Mouse (Mus musculus): ENCODE data around the gene Ghrh.
"Not testable (repeated sequence)": the region's sequence is repeated elsewhere in the genome, so short reads cannot be mapped to it uniquely, and the experiment has no call there.

The Ghrh gene

DNA sequence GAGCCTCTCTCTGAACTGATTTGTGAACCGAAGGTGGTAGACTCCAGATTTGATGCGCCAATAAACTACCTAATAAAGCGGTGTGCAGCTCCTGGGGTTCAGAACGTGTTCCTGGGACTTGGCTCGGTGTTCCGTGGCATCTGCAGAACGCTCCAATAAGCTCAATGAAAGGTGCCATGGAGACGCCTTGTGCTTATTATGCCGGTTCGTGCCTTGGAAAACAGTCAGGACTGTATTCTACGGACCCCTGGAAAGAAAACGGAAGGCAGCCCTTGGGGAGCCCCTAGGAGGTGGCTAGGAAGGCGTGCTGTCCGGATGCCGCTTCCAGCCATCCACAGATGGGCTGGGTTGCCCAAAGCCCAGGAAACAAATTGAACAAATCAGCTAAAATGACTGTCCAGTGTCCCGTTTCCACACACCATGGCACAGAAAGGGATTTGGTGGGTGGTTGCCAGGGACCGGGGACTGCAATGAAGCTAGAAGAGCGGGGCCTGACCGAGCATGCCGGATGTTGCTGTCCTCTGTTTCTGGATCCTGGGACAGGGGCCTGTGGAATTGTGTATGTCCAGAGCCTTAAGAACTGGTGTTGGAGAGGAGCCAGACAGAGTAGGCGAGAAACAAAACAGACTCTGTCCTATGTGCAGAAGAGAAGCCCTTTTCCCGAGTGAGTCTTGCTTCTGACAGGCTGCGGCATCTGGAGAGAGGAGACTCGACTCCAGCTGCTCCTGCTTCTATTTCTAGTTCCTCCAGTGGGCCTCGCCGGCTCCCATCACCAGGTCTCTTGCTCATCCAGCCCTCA is at the start of gene Ghrh:
Gene Ghrh, minus strand, starts transcription at position 146 of the 799 bp plus-strand sequence.
- ATAC-seq (ENCODE audit: insufficient number of reproducible peaks, low FRiP score, low TSS enrichment) = no peak

DNA sequence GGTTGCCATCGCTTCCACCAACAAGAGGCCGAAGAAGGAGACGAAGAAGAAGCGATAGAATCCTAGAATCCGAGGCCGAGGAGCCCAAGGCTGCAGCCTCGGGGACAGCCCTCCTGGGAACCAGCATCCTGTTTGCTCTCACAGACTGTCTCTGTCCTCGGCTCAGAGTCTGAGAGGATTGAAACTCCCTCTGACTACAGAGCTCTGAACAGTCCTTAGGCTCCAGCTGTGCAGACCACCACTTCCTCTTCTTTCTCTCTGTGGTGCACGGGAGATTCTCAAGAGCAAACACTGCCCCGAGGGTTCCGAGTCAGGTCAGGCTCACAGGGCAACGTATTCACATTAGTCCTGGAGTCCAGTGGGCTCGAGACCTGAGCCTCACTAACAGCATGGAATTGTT is 48.7 kb upstream of the Ghrh start:
- no peak for ATAC-seq (ENCODE audit: insufficient number of reproducible peaks, low FRiP score, low TSS enrichment)

DNA sequence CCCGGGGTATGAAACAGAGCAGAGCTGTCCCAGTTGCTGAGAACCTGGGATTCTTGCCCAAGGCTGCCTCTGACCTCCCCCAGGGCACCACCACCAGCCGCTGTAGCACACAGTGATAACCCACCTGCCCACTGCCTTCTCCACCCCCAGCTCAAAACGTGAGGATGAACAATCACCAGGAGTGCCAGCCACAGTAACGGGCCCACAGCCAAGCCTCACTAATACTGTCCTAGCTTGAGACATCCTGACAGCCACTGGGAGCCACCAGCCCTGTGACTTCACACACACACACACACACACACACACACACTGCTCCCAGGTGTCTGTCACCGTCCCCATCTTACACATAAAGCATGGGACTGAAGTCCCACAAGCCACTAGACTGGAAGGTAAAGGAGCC is 48.1 kb upstream of the Ghrh start:
- ATAC-seq (ENCODE audit: insufficient number of reproducible peaks, low FRiP score, low TSS enrichment) = no peak

DNA sequence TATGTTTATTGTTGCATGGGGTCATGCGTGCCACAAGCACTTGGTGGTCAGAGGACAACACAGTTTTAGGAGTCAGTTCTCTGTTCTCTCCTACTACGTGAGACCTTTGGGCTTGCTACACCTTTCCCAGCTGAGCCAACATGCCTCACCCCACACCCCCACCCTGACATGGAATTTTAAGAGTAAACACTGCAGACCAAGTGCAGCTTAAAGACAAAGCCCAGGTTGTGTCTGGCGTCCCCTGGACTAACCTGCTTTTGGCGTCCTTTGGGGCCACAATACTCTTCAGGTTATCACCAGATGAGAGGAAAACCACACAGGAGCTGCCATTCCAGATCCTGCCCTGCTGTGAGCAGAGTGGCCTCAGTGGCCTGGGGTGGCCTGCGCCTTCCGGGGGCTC is 47.6 kb upstream of the Ghrh start:
- ATAC-seq (ENCODE audit: insufficient number of reproducible peaks, low FRiP score, low TSS enrichment) = no peak

DNA sequence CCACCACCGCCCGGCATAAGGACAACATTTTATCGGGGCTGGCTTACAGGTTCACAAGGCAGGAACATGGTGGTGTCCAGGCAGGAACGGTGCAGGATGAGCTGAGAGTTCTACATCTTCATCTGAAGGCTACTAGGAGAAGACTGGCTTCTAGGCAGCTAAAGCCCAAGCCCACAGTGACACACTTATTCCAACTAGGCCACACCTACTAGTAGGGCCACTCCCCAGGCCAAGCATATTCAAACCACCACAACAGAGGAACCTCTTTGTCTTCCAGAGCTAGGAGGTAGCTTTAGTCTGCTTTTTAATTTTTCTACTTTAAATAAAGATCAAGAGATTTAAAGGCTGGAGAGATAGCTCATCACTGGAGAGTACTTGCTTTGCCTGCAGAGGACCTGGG is 46.2 kb upstream of the Ghrh start:
- no peak for ATAC-seq (ENCODE audit: insufficient number of reproducible peaks, low FRiP score, low TSS enrichment)

DNA sequence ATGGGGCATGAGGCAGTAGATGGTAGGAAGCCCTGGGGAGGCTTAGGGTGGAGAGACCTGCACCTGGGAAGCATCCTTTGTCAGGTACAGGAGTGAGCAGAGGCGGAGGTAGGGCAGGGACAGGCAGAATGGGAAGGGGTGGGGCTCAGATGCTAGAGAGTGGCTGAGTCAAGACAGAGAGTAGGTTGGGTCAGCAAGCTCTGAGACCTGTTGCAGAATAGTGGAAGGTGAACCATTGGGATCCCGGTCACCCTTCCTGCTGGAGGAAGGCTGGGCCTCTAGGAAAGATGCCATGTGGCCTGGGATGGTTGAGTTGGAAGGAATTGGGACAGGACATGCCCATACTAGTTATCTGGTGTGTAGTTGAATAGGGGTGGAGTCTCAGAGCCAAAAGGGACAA is 45.0 kb upstream of the Ghrh start:
- no peak for ATAC-seq (ENCODE audit: insufficient number of reproducible peaks, low FRiP score, low TSS enrichment)

DNA sequence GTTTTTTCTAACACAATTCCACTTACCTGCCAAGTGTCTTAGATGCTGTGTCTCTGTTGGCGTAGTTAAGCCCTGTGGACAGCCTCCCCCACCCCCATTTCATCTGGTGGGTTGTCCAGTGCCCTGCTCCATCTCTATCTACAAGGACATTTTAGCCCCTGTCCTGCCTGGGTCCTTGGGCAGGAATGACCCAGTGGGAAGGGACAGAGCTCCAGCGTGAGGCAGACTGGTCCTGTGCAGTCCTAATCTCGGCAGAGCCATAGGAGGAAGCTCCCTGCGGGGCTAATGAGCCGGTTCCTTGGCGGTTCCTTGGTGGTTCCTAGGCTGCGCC is 42.2 kb upstream of the Ghrh start:
- no peak for ATAC-seq (ENCODE audit: insufficient number of reproducible peaks, low FRiP score, low TSS enrichment)

DNA sequence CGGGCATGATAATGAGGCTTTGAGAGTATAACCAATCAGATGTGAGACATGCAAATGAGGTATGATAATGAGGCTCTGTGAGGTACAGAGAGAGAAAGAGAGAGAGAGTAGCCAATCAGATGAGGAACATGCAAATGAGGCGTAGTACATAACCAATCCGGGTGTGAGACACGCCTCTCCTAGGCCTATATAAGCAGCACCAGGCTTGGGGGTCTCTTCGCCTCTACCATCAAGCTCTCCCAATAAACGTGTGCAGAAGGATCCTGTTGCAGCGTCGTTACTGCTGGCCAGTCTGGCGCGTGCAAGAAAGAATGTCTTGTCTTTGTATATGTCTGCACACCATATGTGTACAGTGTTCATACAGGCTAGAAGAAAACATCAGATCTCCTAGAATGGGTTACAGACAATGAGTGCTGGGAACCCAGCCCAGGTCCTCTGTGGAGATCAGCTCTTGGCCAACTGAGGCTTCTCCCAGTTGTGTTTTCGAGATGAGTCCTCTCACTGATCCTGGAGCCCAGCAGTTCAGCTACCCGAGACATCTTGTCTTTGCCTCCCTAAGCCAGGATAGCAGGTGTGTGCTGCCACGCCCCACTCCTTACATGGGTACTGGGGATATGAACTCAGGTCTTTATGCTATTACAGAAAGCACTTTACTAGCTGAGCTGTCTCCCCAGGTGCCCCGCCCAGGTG is 41.7 kb upstream of the Ghrh start:
- not testable (repeated sequence) for ATAC-seq (ENCODE audit: insufficient number of reproducible peaks, low FRiP score, low TSS enrichment)

DNA sequence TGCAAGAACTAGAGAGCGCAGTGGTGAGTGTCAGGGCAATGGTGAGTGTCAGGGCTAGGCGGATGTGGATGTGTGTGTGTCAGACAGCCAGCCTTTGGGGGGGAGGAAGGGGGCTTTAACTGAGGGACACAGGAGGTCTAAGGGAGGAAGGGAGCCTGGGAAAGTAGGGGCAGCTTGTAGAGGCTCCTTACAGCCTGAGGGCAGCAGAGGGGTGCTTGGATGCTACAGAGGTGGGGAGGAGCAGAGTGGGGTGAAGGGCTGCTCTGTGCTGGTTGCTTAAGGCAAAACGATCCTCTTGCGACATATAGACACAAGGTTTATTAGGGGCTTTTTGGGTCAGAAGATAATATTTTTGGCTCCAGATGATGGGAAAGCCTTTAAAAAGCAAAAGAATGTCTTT is 37.5 kb upstream of the Ghrh start:
- ATAC-seq (ENCODE audit: insufficient number of reproducible peaks, low FRiP score, low TSS enrichment) = no peak

DNA sequence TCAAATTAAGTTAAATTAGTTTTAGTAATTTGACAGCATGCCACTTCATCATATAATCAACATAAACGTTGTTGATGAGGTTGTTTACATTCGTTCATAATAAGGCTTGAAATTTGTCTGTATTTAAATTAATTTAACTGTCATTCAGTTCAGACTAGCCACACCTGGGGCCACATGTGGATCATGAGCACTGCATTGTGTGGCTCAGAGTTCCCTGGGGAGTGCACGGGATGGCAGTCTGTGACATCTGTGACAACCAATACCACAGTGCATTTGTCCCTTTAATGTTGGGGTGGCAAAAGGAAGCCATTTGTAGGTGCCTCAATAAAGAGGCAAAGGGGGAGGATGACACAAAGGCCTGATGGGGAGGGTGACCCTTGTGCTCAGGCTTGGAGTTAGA is 29.7 kb upstream of the Ghrh start:
- no peak for ATAC-seq (ENCODE audit: insufficient number of reproducible peaks, low FRiP score, low TSS enrichment)

DNA sequence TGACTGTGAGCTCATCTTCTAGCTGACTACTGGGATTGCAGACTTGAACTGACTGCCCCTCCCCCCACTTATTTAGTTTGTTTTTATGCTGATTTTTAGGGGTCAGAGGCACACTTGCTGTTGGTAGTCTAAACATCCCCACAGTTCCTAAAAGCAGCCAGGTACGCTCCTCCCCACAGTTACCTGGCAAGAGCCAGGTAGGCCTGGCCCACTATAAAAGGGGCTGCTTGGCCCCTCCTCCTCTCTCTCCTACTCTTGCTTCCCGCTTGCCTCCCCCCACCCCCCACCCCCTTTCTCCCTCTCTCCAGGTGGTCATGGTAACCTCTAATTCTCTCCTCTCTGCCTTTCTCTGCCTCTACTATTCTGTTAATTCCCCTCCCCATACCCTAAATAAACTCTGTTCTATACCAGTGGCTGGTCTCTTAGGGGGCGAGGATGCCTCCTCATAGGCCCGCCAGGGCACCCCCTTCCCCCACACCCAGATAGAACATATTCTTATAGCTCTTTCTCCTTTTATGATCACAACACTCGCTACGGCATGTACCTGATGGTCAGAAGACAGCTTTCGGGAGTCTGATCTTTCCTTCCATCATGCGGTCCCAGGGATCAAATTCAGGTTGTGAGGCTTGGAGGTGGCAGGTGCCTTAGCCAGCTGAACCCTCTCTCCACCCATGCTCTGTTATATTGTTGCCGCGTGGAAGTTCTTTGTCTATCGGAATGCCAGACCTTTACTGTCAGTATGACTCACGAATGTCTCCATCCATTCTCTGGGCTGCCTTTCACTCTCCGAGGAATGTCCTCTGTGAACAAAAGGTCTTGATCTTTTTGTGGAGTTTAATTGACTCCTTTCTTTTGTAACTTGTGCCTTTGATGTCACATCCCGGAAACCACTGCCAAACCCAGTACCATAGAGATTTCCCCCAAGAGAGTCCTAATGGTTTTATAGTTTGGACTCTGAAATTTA is 28.8 kb upstream of the Ghrh start:
- no peak for ATAC-seq (ENCODE audit: insufficient number of reproducible peaks, low FRiP score, low TSS enrichment)

DNA sequence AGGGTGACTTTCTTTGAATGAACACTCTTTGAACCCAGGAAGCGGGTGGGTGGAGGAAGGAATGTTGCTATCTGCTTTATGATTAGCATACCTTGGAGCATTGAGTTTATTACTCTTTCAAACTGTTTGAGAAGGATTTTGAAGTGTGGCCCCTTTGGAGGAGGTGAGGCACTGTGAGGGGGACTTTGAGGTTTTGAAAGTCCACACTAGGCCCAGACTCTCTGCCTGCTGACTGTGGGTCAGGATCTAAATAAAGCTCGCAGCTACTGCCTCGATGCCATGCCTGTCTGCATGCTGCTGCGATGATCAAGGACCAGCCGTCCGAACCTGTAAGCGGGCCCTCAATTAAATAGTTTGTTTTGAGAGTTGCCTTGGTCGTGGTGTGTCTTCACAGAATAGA is 27.7 kb upstream of the Ghrh start:
- ATAC-seq (ENCODE audit: insufficient number of reproducible peaks, low FRiP score, low TSS enrichment) = no peak

DNA sequence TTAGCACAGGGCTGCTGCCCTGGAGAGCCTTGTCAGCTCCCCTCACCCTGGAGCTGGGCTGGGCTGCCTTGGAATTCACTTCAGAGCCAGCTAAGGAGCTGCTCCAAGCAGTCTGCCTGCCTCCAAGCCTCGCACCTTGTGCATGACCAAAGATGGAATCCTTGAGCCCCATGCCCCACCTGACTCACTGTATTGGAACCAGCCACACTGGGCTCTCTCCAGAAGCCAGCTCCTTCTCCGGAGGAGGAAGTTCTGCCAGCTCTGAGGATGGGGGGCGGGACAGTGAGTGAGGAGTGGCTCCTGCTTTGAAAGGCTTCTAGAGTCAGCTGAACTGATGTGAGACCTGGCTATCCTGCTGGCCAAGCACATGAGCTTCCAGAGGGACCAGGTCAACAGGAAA is 26.4 kb upstream of the Ghrh start:
- ATAC-seq (ENCODE audit: insufficient number of reproducible peaks, low FRiP score, low TSS enrichment) = no peak

DNA sequence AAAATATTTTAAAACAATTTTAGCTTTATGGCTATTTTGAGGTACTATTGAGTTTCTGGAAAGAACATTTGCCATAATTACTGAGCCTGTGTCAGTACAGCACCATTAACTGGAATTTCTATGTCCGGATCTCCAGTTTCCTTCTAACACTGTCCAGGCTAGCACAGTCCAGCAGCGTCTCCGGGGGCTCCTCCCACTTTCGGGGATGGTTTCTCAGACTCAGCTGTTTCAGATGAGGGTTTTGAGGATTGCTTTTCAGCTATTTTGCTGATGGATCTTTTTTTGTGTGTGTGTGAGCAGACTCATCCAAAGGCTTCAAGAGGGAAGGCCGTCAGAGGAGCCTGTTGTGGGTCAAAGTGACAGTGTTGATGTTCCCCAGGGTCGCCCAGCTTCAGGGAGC is 24.4 kb upstream of the Ghrh start:
- ATAC-seq (ENCODE audit: insufficient number of reproducible peaks, low FRiP score, low TSS enrichment) = no peak

DNA sequence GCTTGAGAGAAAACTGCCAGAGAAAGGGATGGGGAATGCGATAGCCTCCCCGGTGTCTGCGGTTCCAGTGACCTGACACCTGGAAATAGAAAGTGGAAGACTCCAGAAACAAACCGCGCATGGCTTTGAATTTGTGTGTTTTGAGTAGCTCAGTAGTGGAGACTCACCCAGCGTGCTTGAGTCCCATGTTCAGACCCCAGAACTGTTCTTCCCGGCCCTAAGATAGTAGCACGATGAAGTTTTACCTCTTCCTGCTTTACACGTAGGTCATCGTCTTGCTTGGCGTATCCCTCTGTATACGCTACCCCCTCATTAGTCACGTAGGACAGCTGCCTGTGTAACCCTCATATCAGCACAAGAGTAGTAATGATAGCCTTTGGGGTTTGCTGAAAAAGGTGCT is 20.7 kb upstream of the Ghrh start:
- no peak for ATAC-seq (ENCODE audit: insufficient number of reproducible peaks, low FRiP score, low TSS enrichment)

DNA sequence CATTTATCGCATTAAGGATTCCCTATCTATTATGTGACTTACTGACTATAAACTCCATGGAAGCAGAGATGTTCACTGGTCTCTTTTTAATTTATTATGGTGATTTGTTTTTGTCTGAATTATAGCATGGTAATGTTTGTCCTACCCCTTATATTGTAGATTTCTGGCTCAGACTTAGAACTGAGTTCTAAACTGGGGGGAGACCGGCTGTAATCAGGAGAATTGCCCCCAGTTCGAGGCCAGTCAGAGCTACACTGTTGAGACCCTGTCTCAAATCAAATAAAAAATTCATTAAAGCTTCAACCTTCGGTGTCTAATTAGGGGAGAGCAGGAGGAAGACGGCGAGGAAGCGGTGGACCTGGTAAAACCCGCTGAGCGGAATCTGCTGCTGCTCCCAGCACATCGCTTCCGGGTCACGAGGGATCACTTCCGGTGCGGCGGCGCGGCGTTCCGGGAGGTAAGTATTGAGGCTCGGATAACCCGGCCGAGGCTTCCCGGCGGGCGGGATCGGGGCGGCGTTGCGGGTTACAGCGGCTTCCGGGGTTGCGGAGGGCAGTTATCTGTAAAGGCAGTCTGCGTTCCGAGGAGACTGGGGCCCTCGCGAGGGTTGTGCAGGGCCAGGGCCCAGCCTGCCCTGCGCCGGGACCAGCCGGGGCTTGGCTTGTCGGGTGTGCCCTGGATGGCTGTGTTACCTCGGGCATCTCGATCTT is 20.0 kb upstream of the Ghrh start, which contains the start of gene Manbal:
Gene Manbal, plus strand, starts transcription at position 411 of the 710 bp plus-strand sequence.
- peak; percentile 85 for ATAC-seq (ENCODE audit: insufficient number of reproducible peaks, low FRiP score, low TSS enrichment)

DNA sequence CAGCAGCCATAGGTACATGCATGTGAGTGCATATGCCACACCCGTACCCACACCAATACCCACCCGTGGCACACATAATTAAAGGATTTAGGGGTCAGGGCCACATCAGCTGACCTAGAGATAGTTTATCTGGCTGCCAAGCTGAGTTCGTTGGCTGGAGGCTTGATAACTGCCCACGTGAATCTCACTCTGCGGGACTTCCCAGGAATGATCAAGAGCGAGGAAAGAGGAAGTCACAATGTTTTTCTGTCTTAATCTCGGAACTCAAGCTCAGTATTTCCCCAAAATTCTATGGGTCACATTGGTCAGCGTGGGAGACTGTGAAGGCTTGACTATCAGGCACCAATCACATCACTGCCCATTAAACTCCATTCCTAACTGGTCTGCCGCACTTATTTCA is 19.5 kb upstream of the Ghrh start:
- ATAC-seq (ENCODE audit: insufficient number of reproducible peaks, low FRiP score, low TSS enrichment) = no peak

DNA sequence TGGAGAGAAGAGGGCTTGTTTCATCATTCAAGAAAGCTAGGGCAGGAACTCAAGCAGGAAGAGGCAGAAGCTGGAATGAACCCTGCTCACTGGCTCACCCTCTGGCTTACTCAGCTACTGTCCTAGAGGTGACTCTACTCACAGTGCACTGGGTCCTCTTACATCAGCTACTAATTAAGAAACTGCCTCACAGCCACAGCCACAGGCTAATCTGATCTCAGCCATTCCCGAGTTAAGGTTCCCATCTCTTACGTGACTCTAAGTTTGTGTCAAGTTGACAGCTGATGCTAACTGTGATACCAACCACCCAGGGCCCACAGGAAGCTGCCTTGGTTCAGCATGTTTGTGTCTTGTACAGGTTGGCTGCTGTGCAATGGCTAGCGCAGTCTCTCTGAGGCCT is 15.7 kb upstream of the Ghrh start:
- no peak for ATAC-seq (ENCODE audit: insufficient number of reproducible peaks, low FRiP score, low TSS enrichment)

DNA sequence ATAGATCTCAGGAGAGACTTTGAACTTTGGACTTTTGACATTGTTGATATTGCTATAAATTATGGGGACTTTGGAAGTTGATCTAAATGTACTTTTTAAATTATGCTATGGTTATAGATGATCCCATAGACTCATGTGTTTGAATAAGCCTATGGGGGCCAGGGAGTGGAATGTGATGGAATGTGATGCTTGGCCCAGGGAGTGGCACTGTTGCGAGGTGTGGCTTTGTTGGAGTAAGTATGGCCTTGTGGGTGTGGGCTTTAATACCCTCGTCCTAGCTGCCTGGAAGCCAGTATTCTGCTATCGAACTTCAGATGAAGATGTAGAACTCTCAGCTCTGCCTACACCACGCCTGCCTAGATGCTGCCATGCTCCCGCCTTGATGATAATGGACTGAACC is 12.7 kb upstream of the Ghrh start:
- ATAC-seq (ENCODE audit: insufficient number of reproducible peaks, low FRiP score, low TSS enrichment) = no peak

DNA sequence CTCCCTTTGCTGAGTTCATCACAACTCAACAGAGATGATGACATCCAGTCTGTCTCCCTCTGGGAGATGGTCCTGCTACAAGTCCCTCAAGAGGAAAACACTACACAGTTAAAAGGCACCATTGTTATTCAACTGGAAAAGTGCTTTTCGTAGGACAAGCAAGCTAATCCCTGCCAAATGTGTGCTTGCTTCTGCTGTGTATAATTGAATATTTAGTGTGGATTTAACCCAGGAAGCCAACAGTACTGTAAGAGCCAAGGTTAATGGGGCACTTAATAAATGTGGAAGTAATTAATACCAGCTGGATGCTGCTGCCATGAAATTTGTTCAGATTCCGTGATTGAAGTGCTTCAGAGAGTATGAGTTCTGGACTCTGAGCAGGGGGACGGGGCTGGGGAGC is 6.8 kb upstream of the Ghrh start:
- ATAC-seq (ENCODE audit: insufficient number of reproducible peaks, low FRiP score, low TSS enrichment) = no peak
